Mouse (Mus musculus) MEL (cell line): Measurements from ENCODE around the gene Gnb5. TPM values are rescaled to one million over a fixed set of nuclear protein-coding genes. Genes with fewer than 3 reads are reported as not detected.

ENCODE experiments used
- DNase-seq: peaks from one replicate; pipeline ENCODE4 v3.0.0; 2011; ENCODE audit warnings: low read depth, low spot score
- H3K27ac ChIP-seq: 2 replicates; pipeline ENCODE4 v1.5.1; 2012; ENCODE audit warnings: low read depth, mild to moderate bottlenecking, control low read depth, low read length, moderate library complexity; ENCODE audit not compliant: control insufficient read depth
- H3K27me3 ChIP-seq, 2 experiments: fragments of 150-350 bp in 1 of 2; sonication (generic) in 1 of 2; 2 replicates each; pipeline ENCODE4 v1.6.1; 2012; ENCODE audit warnings: low read length in 2 of 2, mild to moderate bottlenecking in 2 of 2, improper control_type of control experiment in 1 of 2, moderate library complexity in 1 of 2; ENCODE audit not compliant: insufficient read depth in 2 of 2, control insufficient read depth in 1 of 2
- H3K36me3 ChIP-seq, 2 experiments: 2 replicates each; pipeline ENCODE4 v1.6.1; 2012 to 2014; ENCODE audit warnings: low read length in 2 of 2, improper control_type of control experiment in 1 of 2, inconsistent platforms in 1 of 2, mild to moderate bottlenecking in 1 of 2; ENCODE audit not compliant: insufficient read depth in 2 of 2, control insufficient read depth in 1 of 2
- H3K4me1 ChIP-seq, 2 experiments: fragments of 150-350 bp in 1 of 2; sonication (generic) in 1 of 2; 2 replicates each; pipeline ENCODE4 v1.6.1; 2012; ENCODE audit warnings: low read length in 2 of 2, improper control_type of control experiment in 1 of 2, mild to moderate bottlenecking in 1 of 2; ENCODE audit not compliant: insufficient read depth in 2 of 2, control insufficient read depth in 1 of 2
- H3K4me3 ChIP-seq, 2 experiments: fragments of 150-350 bp in 1 of 2; sonication (generic) in 1 of 2; 2 replicates each; pipeline ENCODE4 v1.5.1; 2012; ENCODE audit warnings: low read depth in 2 of 2, low read length in 2 of 2, mild to moderate bottlenecking in 2 of 2, moderate library complexity in 2 of 2, control low read depth in 1 of 2, improper control_type of control experiment in 1 of 2; ENCODE audit not compliant: control insufficient read depth in 1 of 2, insufficient read depth in 1 of 2
- H3K79me2 ChIP-seq: 2 replicates; pipeline ENCODE4 v1.6.1; 2012; ENCODE audit warnings: mild to moderate bottlenecking, low read length, moderate library complexity; ENCODE audit not compliant: control insufficient read depth, poor library complexity, insufficient read depth
- H3K9ac ChIP-seq: 2 replicates; pipeline ENCODE4 v1.6.1; 2012; ENCODE audit warnings: low read depth, mild to moderate bottlenecking, control low read depth, low read length, moderate library complexity; ENCODE audit not compliant: control insufficient read depth, poor library complexity, severe bottlenecking
- H3K9me3 ChIP-seq: fragments of 150-350 bp; sonication (generic); replicated peaks from 2 replicates; pipeline ENCODE4 v1.6.1; 2012; ENCODE audit warnings: mild to moderate bottlenecking, low read length, improper control_type of control experiment, moderate library complexity; ENCODE audit not compliant: insufficient read depth
- BHLHE40 ChIP-seq: IDR thresholded peaks from 2 replicates; pipeline ENCODE4 v1.6.1; 2012; ENCODE audit warnings: low read depth, mild to moderate bottlenecking, inconsistent platforms, low read length, improper control_type of control experiment, borderline replicate concordance
- CHD2 ChIP-seq: IDR thresholded peaks from 2 replicates; pipeline ENCODE4 v1.6.1; 2011; ENCODE audit warnings: low read length, improper control_type of control experiment
- CTCF ChIP-seq, 3 experiments: IDR thresholded peaks in 2 of 3; conservative IDR thresholded peaks in 1 of 3; 2 replicates each; pipeline ENCODE4 v1.5.1; 2011 to 2012; ENCODE audit warnings: low read length in 3 of 3, low read depth in 2 of 3, mild to moderate bottlenecking in 2 of 3, improper control_type of control experiment in 1 of 3, inconsistent platforms in 1 of 3, mixed read lengths in 1 of 3, moderate library complexity in 1 of 3; ENCODE audit not compliant: control insufficient read depth in 1 of 3, insufficient read depth in 1 of 3, poor library complexity in 1 of 3, severe bottlenecking in 1 of 3
- ELF1 ChIP-seq: IDR thresholded peaks from 2 replicates; pipeline ENCODE4 v1.6.1; 2014; ENCODE audit warnings: low read depth, mild to moderate bottlenecking, inconsistent platforms, low read length, improper control_type of control experiment, moderate library complexity
- EP300 ChIP-seq, 2 experiments: IDR thresholded peaks; 2 replicates each; pipeline ENCODE4 v1.6.1; 2011; ENCODE audit warnings: improper control_type of control experiment in 2 of 2, low read length in 2 of 2, low read depth in 1 of 2, mild to moderate bottlenecking in 1 of 2
- ETS1 ChIP-seq: IDR thresholded peaks from 2 replicates; pipeline ENCODE4 v1.6.1; 2012; ENCODE audit warnings: low read depth, mild to moderate bottlenecking, inconsistent platforms, low read length, improper control_type of control experiment, moderate library complexity
- GABPA ChIP-seq: IDR thresholded peaks from 2 replicates; pipeline ENCODE4 v1.6.1; 2012; ENCODE audit warnings: low read depth, mild to moderate bottlenecking, inconsistent platforms, low read length, improper control_type of control experiment, moderate library complexity
- KAT2A ChIP-seq: conservative IDR thresholded peaks from 2 replicates; pipeline ENCODE4 v1.6.1; 2012; ENCODE audit warnings: low read depth, low read length, improper control_type of control experiment, inconsistent platforms
- MAFK ChIP-seq: IDR thresholded peaks from 2 replicates; pipeline ENCODE4 v1.6.1; 2011; ENCODE audit warnings: low read depth, mild to moderate bottlenecking, low read length, improper control_type of control experiment, borderline replicate concordance
- MAX ChIP-seq: IDR thresholded peaks from 2 replicates; pipeline ENCODE4 v1.6.1; 2011; ENCODE audit warnings: low read length, improper control_type of control experiment
- MXI1 ChIP-seq: IDR thresholded peaks from 2 replicates; pipeline ENCODE4 v1.6.1; 2011; ENCODE audit warnings: mild to moderate bottlenecking, low read depth, low read length, improper control_type of control experiment
- MYB ChIP-seq: IDR thresholded peaks from 2 replicates; pipeline ENCODE4 v1.6.1; 2011; ENCODE audit warnings: mild to moderate bottlenecking, low read depth, low read length, improper control_type of control experiment
- NELFE ChIP-seq: IDR thresholded peaks from 2 replicates; pipeline ENCODE4 v1.6.1; 2011; ENCODE audit warnings: low read depth, low read length, improper control_type of control experiment
- NRF1 ChIP-seq: IDR thresholded peaks from 2 replicates; pipeline ENCODE4 v1.6.1; 2014; ENCODE audit warnings: low read depth, mild to moderate bottlenecking, inconsistent platforms, low read length, improper control_type of control experiment, moderate library complexity; ENCODE audit not compliant: poor library complexity, insufficient read depth, severe bottlenecking
- POLR2A ChIP-seq, 2 experiments: IDR thresholded peaks; 2 replicates each; pipeline ENCODE4 v1.6.1; 2011 to 2012; ENCODE audit warnings: low read length in 2 of 2, mild to moderate bottlenecking in 2 of 2, control low read depth in 1 of 2, improper control_type of control experiment in 1 of 2, low read depth in 1 of 2, moderate library complexity in 1 of 2; ENCODE audit not compliant: control insufficient read depth in 1 of 2, insufficient read depth in 1 of 2, poor library complexity in 1 of 2
- RAD21 ChIP-seq: IDR thresholded peaks from 2 replicates; pipeline ENCODE4 v1.6.1; 2011; ENCODE audit warnings: mild to moderate bottlenecking, low read depth, low read length, improper control_type of control experiment
- RCOR1 ChIP-seq: IDR thresholded peaks from 2 replicates; pipeline ENCODE4 v1.6.1; 2012; ENCODE audit warnings: low read depth, mild to moderate bottlenecking, inconsistent platforms, low read length, improper control_type of control experiment
- SIN3A ChIP-seq: IDR thresholded peaks from 2 replicates; pipeline ENCODE4 v1.6.1; 2012; ENCODE audit warnings: low read length, improper control_type of control experiment, inconsistent platforms
- SMC3 ChIP-seq: IDR thresholded peaks from 2 replicates; pipeline ENCODE4 v1.6.1; 2011; ENCODE audit warnings: low read depth, low read length, improper control_type of control experiment
- TBP ChIP-seq: IDR thresholded peaks from 2 replicates; pipeline ENCODE4 v1.8.0; 2011; ENCODE audit warnings: low read depth, low read length, improper control_type of control experiment
- USF2 ChIP-seq, 2 experiments: IDR thresholded peaks; 2 replicates each; pipeline ENCODE4 v1.6.1; 2011 to 2012; ENCODE audit warnings: improper control_type of control experiment in 2 of 2, low read length in 2 of 2, borderline replicate concordance in 1 of 2, inconsistent platforms in 1 of 2, low read depth in 1 of 2, mild to moderate bottlenecking in 1 of 2; ENCODE audit not compliant: insufficient read depth in 1 of 2
- ZC3H11A ChIP-seq: IDR thresholded peaks from 2 replicates; pipeline ENCODE4 v1.6.1; 2012; ENCODE audit warnings: low read depth, mild to moderate bottlenecking, inconsistent platforms, low read length, improper control_type of control experiment
- ZKSCAN1 ChIP-seq: IDR thresholded peaks from 2 replicates; pipeline ENCODE4 v1.6.1; 2012; ENCODE audit warnings: low read depth, mild to moderate bottlenecking, inconsistent platforms, low read length, improper control_type of control experiment, moderate library complexity
- polyA plus RNA-seq, 2 experiments: library from polyadenylated mRNA; stranded (reverse) in 1 of 2; unstranded in 1 of 2; fragments of >175 nt in 1 of 2; fragments of >200 nt in 1 of 2; gene quantifications; 2 replicates each; pipeline versions ENCODE4 v1.2.1 to v1.2.4; 2012; ENCODE audit warnings: low replicate concordance in 2 of 2, low read depth in 1 of 2; ENCODE audit not compliant: insufficient read length in 2 of 2, insufficient read depth in 1 of 2, missing spikeins in 1 of 2
- total RNA-seq: library from RNA; depleted of rRNA; stranded (reverse); fragments of 300-350 nt; gene quantifications from 2 replicates; pipeline ENCODE4 v1.2.3, GENCODE M21; 2012

Gene Gnb5
- total and polyA plus RNA-seq, 3 experiments, result 4.0 to 6.5 TPM; not detected in 1

GRCm38 (mm10) chr9:75258792-75259191 lies 47.3 kb upstream of the Gnb5 start:
- H3K27ac ChIP-seq, result no peak overlapping the region
- peaks cover 4 to 25% of the 10 kb centered on the region in 2 experiments for H3K4me1 ChIP-seq
- H3K4me3 ChIP-seq, result no peak overlapping the region
- H3K36me3 ChIP-seq, result peaks cover 0 to 15% of the 10 kb centered on the region in 2 experiments; a peak in 2 of 4 replicates
- H3K79me2 ChIP-seq, result no peaks in the 10 kb centered on the region
- no peak for TF ChIP-seq KAT2A
- no peak for TF ChIP-seq POLR2A (IDR thresholded peaks at IDR 0.05; ENCODE audit: control insufficient read depth in 1 of 2, insufficient read depth in 1 of 2, low read depth in 1 of 2, low read length in 2 of 2, poor library complexity in 1 of 2)
- TF ChIP-seq NRF1, result no peak
- TF ChIP-seq ETS1, result no peak
- TF ChIP-seq CHD2, result no peak
- no peak for TF ChIP-seq RCOR1
- no peak for TF ChIP-seq ZC3H11A
- no peak for TF ChIP-seq TBP
- TF ChIP-seq USF2 (IDR thresholded peaks at IDR 0.05; ENCODE audit: borderline replicate concordance in 1 of 2, insufficient read depth in 1 of 2, low read depth in 1 of 2, low read length in 2 of 2), result no peak
- TF ChIP-seq MAFK, result no peak
- TF ChIP-seq RAD21, result no peak
- no peak for TF ChIP-seq MAX
- no peak for TF ChIP-seq ZKSCAN1
- no peak for TF ChIP-seq GABPA
- no peak for TF ChIP-seq MYB
- TF ChIP-seq BHLHE40, result no peak
- TF ChIP-seq CTCF (IDR thresholded peaks at IDR 0.05 in 2 of 3, conservative IDR thresholded peaks at IDR 0.05 in 1 of 3; ENCODE audit: control insufficient read depth in 1 of 3, insufficient read depth in 1 of 3, low read depth in 2 of 3, low read length in 3 of 3, poor library complexity in 1 of 3, severe bottlenecking in 1 of 3), result no peak
- TF ChIP-seq SIN3A, result no peak
- H3K27me3 ChIP-seq, result no peaks in the 10 kb centered on the region
- no peak overlapping the region for H3K9ac ChIP-seq
- no peaks in the 10 kb centered on the region for H3K9me3 ChIP-seq
- no peak for DNase-seq

- peak; percentile 69 for DNase-seq
Measured at GRCm38 (mm10) chr9:75259656-75260055, 46.4 kb upstream of the Gnb5 start.

More at GRCm38 (mm10) chr9:75259656-75260055, 46.4 kb upstream of the Gnb5 start:
- no peak overlapping the region for H3K9ac ChIP-seq
- peaks cover 0 to 18% of the 10 kb centered on the region in 2 experiments; a peak in 2 of 4 replicates for H3K36me3 ChIP-seq
- H3K27me3 ChIP-seq, result no peaks in the 10 kb centered on the region
- no peaks in the 10 kb centered on the region for H3K9me3 ChIP-seq
- H3K79me2 ChIP-seq, result no peaks in the 10 kb centered on the region
- no peak overlapping the region for H3K4me3 ChIP-seq
- TF ChIP-seq NELFE (no peak), ELF1 (no peak), RAD21 (peak; percentile 31), SMC3 (peak; percentile 31; the same call in 1 of the 2 replicates), CTCF (IDR thresholded peaks at IDR 0.05 in 2 of 3, conservative IDR thresholded peaks at IDR 0.05 in 1 of 3; ENCODE audit: control insufficient read depth in 1 of 3, insufficient read depth in 1 of 3, low read depth in 2 of 3, low read length in 3 of 3, poor library complexity in 1 of 3, severe bottlenecking in 1 of 3) (peak; percentile 22 to 72 (median 58); a peak in 4 of 6 replicates), KAT2A (no peak), ETS1 (no peak), EP300 (IDR thresholded peaks at IDR 0.05; ENCODE audit: low read depth in 1 of 2, low read length in 2 of 2) (no peak), MXI1 (no peak)
- H3K27ac ChIP-seq, result no peak overlapping the region
- peaks cover 4 to 29% of the 10 kb centered on the region in 2 experiments for H3K4me1 ChIP-seq
